Mouse (Mus musculus): ENCODE data around the gene Hmox2.

GRCm38 (mm10) chr16:4765852-4766251 is 39.7 kb downstream of the Hmox2 start:
- TF ChIP-seq CTCF (IDR thresholded peaks at IDR 0.05; ENCODE audit: borderline replicate concordance, extremely low read depth, insufficient read depth, insufficient read length) (no peak), POLR2A (IDR thresholded peaks at IDR 0.05; ENCODE audit: borderline replicate concordance, extremely low read depth, insufficient read depth, insufficient read length, poor library complexity, severe bottlenecking) (no peak)

Measured in brain, embryonic 14.5 days (tissue).